Mouse (Mus musculus): ENCODE measurements around the gene Bpifa2.

- TF ChIP-seq CTCF (IDR thresholded peaks at IDR 0.05; ENCODE audit: low read depth, low read length), result no peak
- TF ChIP-seq TAL1 (conservative IDR thresholded peaks at IDR 0.05; ENCODE audit: low read depth, low read length), result no peak
- TF ChIP-seq GATA1 (IDR thresholded peaks at IDR 0.05; ENCODE audit: borderline replicate concordance, low read length), result no peak
- no peak for TF ChIP-seq GATA2 (IDR thresholded peaks at IDR 0.05; ENCODE audit: borderline replicate concordance, low read depth, low read length)
Observed at GRCm38 (mm10) chr2:154001056-154001455, 7.0 kb upstream of the Bpifa2 start.
